Mouse (Mus musculus) neural tube, embryonic 10.5 days (tissue): Measurements from ENCODE around the gene Cyp2d40.
A peak's percentile ranks its signal among the peaks of the same experiment; 100 is the strongest.
"Not testable (repeated sequence)": the region's sequence is repeated elsewhere in the genome, so short reads cannot be mapped to it uniquely, and the experiment has no call there.

Source experiments
- DNase-seq: peaks from one replicate; pipeline ENCODE4 v3.0.0-alpha.2; 2017; ENCODE audit warnings: low spot score; ENCODE audit errors: extremely low spot score

Gene Cyp2d40

GRCm38 (mm10) chr15:82763631-82764420 is at the start of gene Cyp2d40:
TSS of gene Cyp2d40 (minus strand) at chr15:82764183.
- no peak for DNase-seq

GRCm38 (mm10) chr15:82810556-82810955 is 46.6 kb upstream of the Cyp2d40 start:
- DNase-seq: no peak

- no peak for DNase-seq
Measured at GRCm38 (mm10) chr15:82809511-82809910, 45.5 kb upstream of the Cyp2d40 start.

- no peak for DNase-seq
Measured at GRCm38 (mm10) chr15:82806969-82807763, 43.2 kb upstream of the Cyp2d40 start.

GRCm38 (mm10) chr15:82804708-82805639 is 41.0 kb upstream of the Cyp2d40 start:
- peak; percentile 78 for DNase-seq

GRCm38 (mm10) chr15:82795936-82796440 is 32.0 kb upstream of the Cyp2d40 start:
- no peak for DNase-seq

GRCm38 (mm10) chr15:82794277-82794676 is 30.3 kb upstream of the Cyp2d40 start, which contains the start of gene Cyp2d26:
TSS of gene Cyp2d26 (minus strand) at chr15:82794294.
- no peak for DNase-seq

GRCm38 (mm10) chr15:82793868-82794267 is 29.9 kb upstream of the Cyp2d40 start:
- DNase-seq: no peak

GRCm38 (mm10) chr15:82793454-82793853 is 29.5 kb upstream of the Cyp2d40 start:
- DNase-seq: no peak

- DNase-seq: no peak
Measured at GRCm38 (mm10) chr15:82792566-82792965, 28.6 kb upstream of the Cyp2d40 start.

- DNase-seq: no peak
Measured at GRCm38 (mm10) chr15:82784581-82784980, 20.6 kb upstream of the Cyp2d40 start.

- DNase-seq: no peak
Measured at GRCm38 (mm10) chr15:82783800-82784199, 19.8 kb upstream of the Cyp2d40 start.

GRCm38 (mm10) chr15:82777856-82778255 is 13.9 kb upstream of the Cyp2d40 start:
- not testable (repeated sequence) for DNase-seq

GRCm38 (mm10) chr15:82765943-82766342 is 2.0 kb upstream of the Cyp2d40 start:
- DNase-seq: no peak

GRCm38 (mm10) chr15:82764881-82765280 is 898 bp upstream of the Cyp2d40 start:
- no peak for DNase-seq

GRCm38 (mm10) chr15:82748141-82748540 is 15.8 kb downstream of the Cyp2d40 start:
- DNase-seq: no peak

- DNase-seq: no peak
Measured at GRCm38 (mm10) chr15:82747516-82747915, 16.5 kb downstream of the Cyp2d40 start.

- DNase-seq: not testable (repeated sequence)
Measured at GRCm38 (mm10) chr15:82733331-82733925, 30.6 kb downstream of the Cyp2d40 start.
